ENCODE assay signal across 26 mouse cellular contexts in the genomic region with DNA sequence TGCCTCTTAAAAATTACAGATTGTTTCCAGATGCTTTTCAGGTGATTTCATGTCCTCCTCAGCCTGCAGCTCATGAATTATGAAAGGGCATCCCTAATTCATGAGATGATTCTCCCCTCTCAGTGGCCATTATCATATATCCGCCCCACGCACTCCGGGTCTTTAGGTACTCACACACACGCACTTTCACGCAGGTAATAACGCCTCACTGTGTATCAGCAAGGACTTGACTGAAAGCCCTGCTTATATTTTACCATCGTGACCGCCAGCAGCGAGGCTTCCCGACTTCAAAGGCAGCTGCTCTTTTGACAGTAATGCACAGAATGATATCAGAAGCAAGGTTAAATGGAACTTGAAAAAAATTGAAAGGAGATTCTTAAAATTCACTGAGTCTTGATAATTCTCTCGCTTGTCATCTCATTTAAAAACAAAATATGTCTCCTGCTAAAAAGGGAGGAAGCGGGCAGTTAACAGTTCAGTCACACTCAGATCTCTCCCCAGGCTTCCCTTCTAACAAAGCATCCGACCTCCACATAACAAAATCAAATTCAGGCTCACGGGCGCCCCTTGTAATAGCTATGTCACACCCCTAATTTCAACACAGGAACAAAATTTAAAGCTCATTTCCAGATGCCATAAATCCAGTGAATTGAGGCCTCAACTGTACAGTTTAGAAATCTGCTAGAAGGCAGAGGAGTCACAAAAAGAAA. TPM values are rescaled to one million over a fixed set of nuclear protein-coding genes. Genes with fewer than 3 reads are reported as not detected.
DNase-seq lines count a peak whose midpoint lies in the region; ATAC-seq and TF ChIP-seq lines count a peak whose summit lies in the region.
"Had no signal": no experiment of that assay in that cellular context is flagged by ENCODE, and none has a peak within 500 bp of the region (broad histone marks: within the 10 kb centered on the region; RNA-seq: fewer than 3 reads in every experiment).

No protein-coding gene starts in this region.

- ATAC-seq in forebrain, embryonic 15.5 days (replicated peaks): no peak
- ATAC-seq in forebrain, embryonic 12.5 days (ENCODE audit: low FRiP score): no peak
- ATAC-seq in hindbrain, embryonic 15.5 days (ENCODE audit: low FRiP score, low read depth): no peak
- ATAC-seq in hindbrain, embryonic 16.5 days: no peak
- peak; percentile 24; the same call in 1 of the 2 replicates for ATAC-seq in neural tube, embryonic 15.5 days (ENCODE audit: low FRiP score)

- H3K4me1 ChIP-seq in forebrain, embryonic 15.5 days: no peaks in the 10 kb centered on the region
- no peaks in the 10 kb centered on the region for H3K4me1 ChIP-seq in forebrain, embryonic 12.5 days
- H3K4me1 ChIP-seq in hindbrain, embryonic 15.5 days (replicated peaks): no peaks in the 10 kb centered on the region
- H3K4me1 ChIP-seq in hindbrain, embryonic 16.5 days (ENCODE audit: control insufficient read depth, insufficient read depth, low read depth, low read length): no peaks in the 10 kb centered on the region
- H3K4me1 ChIP-seq in neural tube, embryonic 15.5 days: no peaks in the 10 kb centered on the region
- H3K4me1 ChIP-seq: heart, embryonic 12.5 days; lung, embryonic 15.5 days had no signal

- no peaks in the 10 kb centered on the region for H3K27me3 ChIP-seq in forebrain, embryonic 15.5 days
- H3K27me3 ChIP-seq in forebrain, embryonic 12.5 days: no peaks in the 10 kb centered on the region
- no peaks in the 10 kb centered on the region for H3K27me3 ChIP-seq in hindbrain, embryonic 15.5 days
- no peaks in the 10 kb centered on the region for H3K27me3 ChIP-seq in hindbrain, embryonic 16.5 days (replicated peaks; ENCODE audit: control insufficient read depth, insufficient read depth, low read length)
- no peaks in the 10 kb centered on the region for H3K27me3 ChIP-seq in neural tube, embryonic 15.5 days (replicated peaks)
- H3K27me3 ChIP-seq: heart, embryonic 12.5 days; limb, embryonic 13.5 days; lung, embryonic 15.5 days had no signal

- H3K9ac ChIP-seq in forebrain, embryonic 15.5 days (replicated peaks): no peak overlapping the region
- no peak overlapping the region for H3K9ac ChIP-seq in forebrain, embryonic 12.5 days
- no peak overlapping the region for H3K9ac ChIP-seq in hindbrain, embryonic 15.5 days
- no peak overlapping the region for H3K9ac ChIP-seq in hindbrain, embryonic 16.5 days (ENCODE audit: low read depth, low read length)
- H3K9ac ChIP-seq in neural tube, embryonic 15.5 days (replicated peaks): no peak overlapping the region
- H3K9ac ChIP-seq: heart, embryonic 12.5 days; limb, embryonic 13.5 days; lung, embryonic 15.5 days had no signal

- peak; percentile 66 for DNase-seq in brain, embryonic 14.5 days (ENCODE audit: low read depth)
- DNase-seq in left cerebral cortex, postnatal 10 days (ENCODE audit: extremely low spot score in 1 of 2, low spot score in 2 of 2): no peak
- DNase-seq: adrenal gland, adult 8-10 months; cerebellum, adult 11 months; cerebellum, adult 9-10 months; cerebellum, postnatal 36 days; heart, adult 2 months; heart, postnatal 4 days; kidney, adult 11 months; kidney, postnatal 36 days; lung, postnatal 36 days; thymus, adult 2 months; thymus, postnatal 4 days had no signal

- peak overlapping the region; percentile 12; the same call in 1 of the 2 replicates for H3K27ac ChIP-seq in forebrain, embryonic 15.5 days (replicated peaks)
- no peak overlapping the region for H3K27ac ChIP-seq in forebrain, embryonic 12.5 days
- peak overlapping the region; percentile 4; the same call in 1 of the 2 replicates for H3K27ac ChIP-seq in hindbrain, embryonic 15.5 days (replicated peaks)
- H3K27ac ChIP-seq in hindbrain, embryonic 16.5 days (ENCODE audit: low read depth, low read length): no peak overlapping the region
- H3K27ac ChIP-seq in neural tube, embryonic 15.5 days (replicated peaks): 0 out of 2 replicates have a peak overlapping the region, but pooled peaks have one; percentile 20
- H3K27ac ChIP-seq: heart, adult 2 months; layer of hippocampus, adult 2 months; left cerebral cortex, adult 2 months; limb, embryonic 13.5 days; lung, embryonic 15.5 days had no signal

- H3K4me3 ChIP-seq in forebrain, embryonic 15.5 days: no peak overlapping the region
- no peak overlapping the region for H3K4me3 ChIP-seq in forebrain, embryonic 12.5 days (replicated peaks)
- no peak overlapping the region for H3K4me3 ChIP-seq in hindbrain, embryonic 15.5 days
- no peak overlapping the region for H3K4me3 ChIP-seq in hindbrain, embryonic 16.5 days (ENCODE audit: low read length)
- no peak overlapping the region for H3K4me3 ChIP-seq in neural tube, embryonic 15.5 days (replicated peaks)
- H3K4me3 ChIP-seq: heart, adult 2 months; heart, embryonic 12.5 days; layer of hippocampus, adult 2 months; left cerebral cortex, adult 2 months; limb, embryonic 13.5 days; lung, embryonic 15.5 days had no signal

- no peaks in the 10 kb centered on the region for H3K36me3 ChIP-seq in forebrain, embryonic 15.5 days
- no peaks in the 10 kb centered on the region for H3K36me3 ChIP-seq in forebrain, embryonic 12.5 days (replicated peaks)
- no peaks in the 10 kb centered on the region for H3K36me3 ChIP-seq in hindbrain, embryonic 15.5 days
- no peaks in the 10 kb centered on the region for H3K36me3 ChIP-seq in hindbrain, embryonic 16.5 days (ENCODE audit: control insufficient read depth, insufficient read depth, low read length)
- H3K36me3 ChIP-seq in neural tube, embryonic 15.5 days: no peaks in the 10 kb centered on the region
- H3K36me3 ChIP-seq: G1E; heart, embryonic 12.5 days; limb, embryonic 13.5 days; lung, embryonic 15.5 days had no signal

- 66% methylated on average over 15 of the region's 15 CpGs for WGBS in forebrain, embryonic 15.5 days
- WGBS in forebrain, embryonic 12.5 days: 85% methylated on average over 15 of the region's 15 CpGs
- WGBS in hindbrain, embryonic 15.5 days: 55% methylated on average over 15 of the region's 15 CpGs
- 57% methylated on average over 15 of the region's 15 CpGs for WGBS in hindbrain, embryonic 16.5 days
- 50% methylated on average over 15 of the region's 15 CpGs for WGBS in neural tube, embryonic 15.5 days

- no peaks in the 10 kb centered on the region for H3K9me3 ChIP-seq in forebrain, embryonic 15.5 days
- no peaks in the 10 kb centered on the region for H3K9me3 ChIP-seq in forebrain, embryonic 12.5 days
- no peaks in the 10 kb centered on the region for H3K9me3 ChIP-seq in hindbrain, embryonic 15.5 days
- H3K9me3 ChIP-seq in hindbrain, embryonic 16.5 days (ENCODE audit: control insufficient read depth, low read length): no peaks in the 10 kb centered on the region
- H3K9me3 ChIP-seq in neural tube, embryonic 15.5 days (replicated peaks): no peaks in the 10 kb centered on the region
- H3K9me3 ChIP-seq: G1E; heart, embryonic 12.5 days; limb, embryonic 13.5 days; lung, embryonic 15.5 days had no signal

- no peak for TF ChIP-seq POLR2A in brain, embryonic 14.5 days (IDR thresholded peaks at IDR 0.05; ENCODE audit: borderline replicate concordance, extremely low read depth, insufficient read depth, insufficient read length, poor library complexity, severe bottlenecking)

- TF ChIP-seq CTCF in brain, embryonic 14.5 days (IDR thresholded peaks at IDR 0.05; ENCODE audit: borderline replicate concordance, extremely low read depth, insufficient read depth, insufficient read length): no peak

- intact Hi-C loops in left cerebral cortex, postnatal 10 days (cut with DNase I): no loop called here

- H3K4me2 ChIP-seq in forebrain, embryonic 15.5 days (replicated peaks): no peak overlapping the region
- H3K4me2 ChIP-seq in forebrain, embryonic 12.5 days: no peak overlapping the region
- no peak overlapping the region for H3K4me2 ChIP-seq in hindbrain, embryonic 15.5 days
- no peak overlapping the region for H3K4me2 ChIP-seq in hindbrain, embryonic 16.5 days (ENCODE audit: low read length)
- H3K4me2 ChIP-seq in neural tube, embryonic 15.5 days: 0 out of 2 replicates have a peak overlapping the region, but pooled peaks have one; percentile 13
- H3K4me2 ChIP-seq: heart, embryonic 12.5 days; limb, embryonic 13.5 days; liver, embryonic 11.5 days; lung, embryonic 15.5 days had no signal

RNA-seq across cellular contexts. Expression of a gene that starts 3.9 kb away (rescaled TPM):
- 1.0 and 1.5 TPM in 2 replicates for polyA plus RNA-seq in forebrain, embryonic 15.5 days (2015; fragmentation: Nextera tagmentation; extraction: Ambion mirVana)
- 0.58 and 0.59 TPM in 2 replicates for polyA plus RNA-seq in forebrain, embryonic 12.5 days (2016; fragmentation: Nextera tagmentation; extraction: Ambion mirVana)
- 0.26 and 0.60 TPM in 2 replicates for polyA plus RNA-seq in hindbrain, embryonic 15.5 days (2015; fragmentation: Nextera tagmentation; extraction: Ambion mirVana)
- 0.57 and 0.63 TPM in 2 replicates for polyA plus RNA-seq in hindbrain, embryonic 16.5 days (2015; fragmentation: Nextera tagmentation; extraction: Ambion mirVana)
- polyA plus RNA-seq in brain, embryonic 14.5 days (2012; rRNA removed): 0.49 and 0.53 TPM in 2 replicates
- 0.31 and 1.8 TPM in 2 replicates for polyA plus RNA-seq in neural tube, embryonic 15.5 days (2015; fragmentation: Nextera tagmentation; extraction: Ambion mirVana)
- total RNA-seq in left cerebral cortex, postnatal 10 days (2021): 1 to 10 TPM; 4.2 to 4.4 TPM
- total RNA-seq: megakaryocyte, adult 5-6 weeks had no signal
- polyA plus RNA-seq: G1E had no signal

Comparison
In these comparisons a context has a peak if more than half of its experiments do, and no peak if none do; other contexts are left out.
1. H3K27ac ChIP-seq: peak in forebrain, embryonic 15.5 days (single experiment), hindbrain, embryonic 15.5 days (single experiment) and neural tube, embryonic 15.5 days (single experiment); none in forebrain, embryonic 12.5 days (single experiment) and hindbrain, embryonic 16.5 days (single experiment).